Mouse (Mus musculus): ENCODE measurements at regions not wholly inside any gene's neighbourhood (a gene's known extent, or its start where the extent isn't known, plus 50 kb on each side); places are given as distances from the start of the nearest gene placed in this dataset.

DNA sequence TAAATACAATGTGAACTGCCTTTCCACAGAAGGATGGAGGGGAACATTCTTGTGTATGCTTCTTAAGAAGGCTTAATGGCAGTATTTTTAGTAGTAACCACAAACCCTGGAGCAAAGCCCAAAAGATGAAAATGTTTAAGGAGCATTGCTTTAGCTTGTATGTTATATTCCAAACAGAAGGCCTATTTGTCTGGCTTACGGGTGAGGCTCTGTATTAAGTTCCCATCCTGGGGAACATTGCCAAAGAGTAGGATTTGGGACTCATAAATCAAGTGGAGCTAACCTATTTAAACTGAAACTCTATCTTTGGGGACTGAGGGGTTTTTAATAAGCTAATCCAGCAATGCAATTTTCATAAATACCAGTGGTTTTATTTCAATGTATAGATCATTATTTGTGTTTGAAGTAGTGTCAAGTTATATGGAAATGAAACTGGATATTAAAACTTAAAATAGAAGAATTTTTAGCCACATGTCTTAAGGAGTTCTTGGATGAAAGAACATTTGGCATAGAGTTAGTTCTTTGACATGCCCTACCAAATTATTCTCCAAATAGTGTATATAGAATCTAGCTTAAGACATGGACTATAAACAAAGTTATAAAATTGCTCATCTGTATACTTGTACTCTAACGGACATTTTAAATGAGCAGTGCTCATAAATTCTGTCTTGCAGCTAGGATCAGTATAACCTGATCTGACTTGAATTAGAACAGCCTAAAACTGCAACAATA is 401.7 kb upstream of the Actbl2 start:
- no peak for TF ChIP-seq CTCF (IDR thresholded peaks at IDR 0.05; ENCODE audit: low read depth, low read length)
- no peak for TF ChIP-seq TAL1 (conservative IDR thresholded peaks at IDR 0.05; ENCODE audit: low read depth, low read length)
- TF ChIP-seq GATA1 (IDR thresholded peaks at IDR 0.05; ENCODE audit: borderline replicate concordance, low read length) = no peak
- no peak for TF ChIP-seq GATA2 (IDR thresholded peaks at IDR 0.05; ENCODE audit: borderline replicate concordance, low read depth, low read length)

All from G1E (cell line).